Comparison of ENCODE assay signal across 22 mouse cellular contexts in genomic region chr7:126725667-126726066, GRCm38 (mm10). TPM values are rescaled to one million over a fixed set of nuclear protein-coding genes. Genes with fewer than 3 reads are reported as not detected.
DNase-seq lines count a peak whose midpoint lies in the region; ATAC-seq lines count a peak whose summit lies in the region.
"Had no signal": no experiment of that assay in that cellular context is flagged by ENCODE, and none has a peak within 500 bp of the region (broad histone marks: within the 10 kb centered on the region; RNA-seq: fewer than 3 reads in every experiment).

No protein-coding gene starts in this region.

- peak; percentile 14 for DNase-seq in lung, postnatal 36 days
- no peak for DNase-seq in lung, adult 18-20 months
- DNase-seq in spleen, adult 18-20 months = no peak
- DNase-seq: adrenal gland, adult 2 months; adrenal gland, postnatal 25 days; cerebellum, adult 11-12 months; cerebellum, adult 9-11 months; cerebellum, postnatal 36 days; gastrocnemius, adult 2 months; gastrocnemius, postnatal 25 days; heart, adult 11 months; heart, postnatal 36 days had no signal

- no peak overlapping the region for H3K9ac ChIP-seq in midbrain, embryonic 13.5 days (replicated peaks)
- H3K9ac ChIP-seq: heart, embryonic 13.5 days; hindbrain, embryonic 15.5 days had no signal

- no peak overlapping the region for H3K4me2 ChIP-seq in midbrain, embryonic 13.5 days (replicated peaks)
- H3K4me2 ChIP-seq: heart, embryonic 13.5 days; hindbrain, embryonic 15.5 days had no signal

- H3K9me3 ChIP-seq in midbrain, embryonic 13.5 days = no peaks in the 10 kb centered on the region
- H3K9me3 ChIP-seq: hindbrain, embryonic 15.5 days had no signal

- 26% methylated on average over 5 of the region's 5 CpGs for WGBS in macrophage (ENCODE audit: missing documents)
- 81% methylated on average over 5 of the region's 5 CpGs for WGBS in midbrain, embryonic 13.5 days

- H3K27ac ChIP-seq in macrophage = peak overlapping the region; percentile 41
- no peak overlapping the region for H3K27ac ChIP-seq in midbrain, embryonic 13.5 days
- H3K27ac ChIP-seq: embryonic facial prominence, embryonic 10.5 days; gastrocnemius, adult 2 months; heart, embryonic 13.5 days; hindbrain, embryonic 15.5 days had no signal

- no peaks in the 10 kb centered on the region for H3K4me1 ChIP-seq in midbrain, embryonic 13.5 days (replicated peaks)
- H3K4me1 ChIP-seq: embryonic facial prominence, embryonic 10.5 days; heart, embryonic 13.5 days; hindbrain, embryonic 15.5 days had no signal

- H3K4me3 ChIP-seq in macrophage (ENCODE audit: inconsistent target) = no peak overlapping the region; the same call in 1 of the 2 replicates
- no peak overlapping the region for H3K4me3 ChIP-seq in midbrain, embryonic 13.5 days (replicated peaks)
- H3K4me3 ChIP-seq: embryonic facial prominence, embryonic 10.5 days; gastrocnemius, adult 2 months; heart, embryonic 13.5 days; hindbrain, embryonic 15.5 days had no signal

- ATAC-seq in monocyte, adult 5-6 weeks (replicated peaks; ENCODE audit: insufficient number of reproducible peaks, low FRiP score, low TSS enrichment, poor library complexity, severe bottlenecking) = peak; percentile 89
- ATAC-seq in midbrain, embryonic 13.5 days = no peak
- no peak for ATAC-seq in activated CD4-positive, CD25-positive, alpha-beta regulatory T cell, adult 4 months
- ATAC-seq: forebrain, embryonic 14.5 days; Patski had no signal

- H3K27me3 ChIP-seq in midbrain, embryonic 13.5 days = no peaks in the 10 kb centered on the region
- H3K27me3 ChIP-seq: CH12.LX; heart, embryonic 13.5 days; hindbrain, embryonic 15.5 days; Patski had no signal

- H3K79me2 ChIP-seq in macrophage (ENCODE audit: inconsistent target) = no peaks in the 10 kb centered on the region

- no peaks in the 10 kb centered on the region for H3K36me3 ChIP-seq in macrophage (ENCODE audit: inconsistent target)
- H3K36me3 ChIP-seq in midbrain, embryonic 13.5 days = no peaks in the 10 kb centered on the region
- H3K36me3 ChIP-seq: embryonic facial prominence, embryonic 10.5 days; heart, embryonic 13.5 days; hindbrain, embryonic 15.5 days had no signal

RNA-seq across cellular contexts. Expression of gene Coro1a, which starts 18.1 kb away (rescaled TPM):
- total RNA-seq in macrophage (2018; cell fraction: chromatin; rRNA removed) = 100 to 1,000 TPM in 24 of 26 experiments, 10 to 100 TPM in 2; 41.0 to 569 (median 277) TPM
- 100 to 1,000 TPM; 120 to 264 (median 176) TPM for total RNA-seq in macrophage (2018; cell fraction: cytosol; rRNA removed)
- total RNA-seq in macrophage (2018; cell fraction: nucleus; rRNA removed) = 100 to 1,000 TPM; 109 to 332 (median 183) TPM
- polyA plus RNA-seq in macrophage (2018) = 69.4 to 223 TPM (median 209 TPM) in 3 replicates
- 1,450 to 2,051 TPM (median 1,984 TPM) in 3 replicates for total RNA-seq in monocyte, adult 5-6 weeks (2017)
- 96.3 and 101 TPM in 2 replicates for polyA plus RNA-seq in midbrain, embryonic 13.5 days (2015; fragmentation: Nextera tagmentation; extraction: Ambion mirVana)
- 1,000 to 10,000 TPM; 2,153 to 2,681 TPM for polyA plus RNA-seq in activated CD4-positive, CD25-positive, alpha-beta regulatory T cell, adult 4 months (2017; shearing (Covaris generic))

RNA-seq across cellular contexts. Expression of gene Slx1b, which starts 30.1 kb away (rescaled TPM):
- 10 to 100 TPM in 13 of 26 experiments, 1 to 10 TPM in 13; 3.3 to 23.9 (median 9.0) TPM for total RNA-seq in macrophage (2018; cell fraction: chromatin; rRNA removed)
- total RNA-seq in macrophage (2018; cell fraction: cytosol; rRNA removed) = 1 to 10 TPM; 1.8 to 7.4 (median 5.6) TPM
- 10 to 100 TPM in 12 of 26 experiments, 1 to 10 TPM in 14; 2.4 to 24.5 (median 9.1) TPM for total RNA-seq in macrophage (2018; cell fraction: nucleus; rRNA removed)
- 4.2 to 7.9 TPM (median 4.8 TPM) in 3 replicates for polyA plus RNA-seq in macrophage (2018)
- total RNA-seq in monocyte, adult 5-6 weeks (2017) = 3.0 to 6.2 TPM (median 6.1 TPM) in 3 replicates
- polyA plus RNA-seq in midbrain, embryonic 13.5 days (2015; fragmentation: Nextera tagmentation; extraction: Ambion mirVana) = 21.0 and 21.1 TPM in 2 replicates
- 10 to 100 TPM in 1 of 2 experiments, 1 to 10 TPM in 1; 9.7 to 10.0 TPM for polyA plus RNA-seq in activated CD4-positive, CD25-positive, alpha-beta regulatory T cell, adult 4 months (2017; shearing (Covaris generic))

RNA-seq across cellular contexts. Expression of gene Bola2, which starts 30.5 kb away (rescaled TPM):
- 10 to 100 TPM in 20 of 26 experiments, 1 to 10 TPM in 6; 2.6 to 57.7 (median 19.4) TPM for total RNA-seq in macrophage (2018; cell fraction: chromatin; rRNA removed)
- 100 to 1,000 TPM in 2 of 26 experiments, 10 to 100 TPM in 24; 47.6 to 105 (median 80.6) TPM for total RNA-seq in macrophage (2018; cell fraction: cytosol; rRNA removed)
- total RNA-seq in macrophage (2018; cell fraction: nucleus; rRNA removed) = 10 to 100 TPM in 23 of 26 experiments, 1 to 10 TPM in 3; 7.4 to 71.2 (median 33.6) TPM
- polyA plus RNA-seq in macrophage (2018) = 39.1 to 134 TPM (median 42.4 TPM) in 3 replicates
- 68.4 to 80.5 TPM (median 78.3 TPM) in 3 replicates for total RNA-seq in monocyte, adult 5-6 weeks (2017)
- 141 and 158 TPM in 2 replicates for polyA plus RNA-seq in midbrain, embryonic 13.5 days (2015; fragmentation: Nextera tagmentation; extraction: Ambion mirVana)
- polyA plus RNA-seq in activated CD4-positive, CD25-positive, alpha-beta regulatory T cell, adult 4 months (2017; shearing (Covaris generic)) = 100 to 1,000 TPM in 1 of 2 experiments, 10 to 100 TPM in 1; 90.0 to 201 TPM

RNA-seq across cellular contexts. Expression of gene Mapk3, which starts 33.7 kb away (rescaled TPM):
- 10 to 100 TPM; 14.2 to 69.2 (median 35.5) TPM for total RNA-seq in macrophage (2018; cell fraction: chromatin; rRNA removed)
- 100 to 1,000 TPM; 111 to 204 (median 139) TPM for total RNA-seq in macrophage (2018; cell fraction: cytosol; rRNA removed)
- total RNA-seq in macrophage (2018; cell fraction: nucleus; rRNA removed) = 100 to 1,000 TPM in 3 of 26 experiments, 10 to 100 TPM in 23; 34.8 to 107 (median 61.2) TPM
- polyA plus RNA-seq in macrophage (2018) = 129 to 232 TPM (median 188 TPM) in 3 replicates
- total RNA-seq in monocyte, adult 5-6 weeks (2017) = 40.9 to 55.3 TPM (median 48.6 TPM) in 3 replicates
- polyA plus RNA-seq in midbrain, embryonic 13.5 days (2015; fragmentation: Nextera tagmentation; extraction: Ambion mirVana) = 78.8 and 80.7 TPM in 2 replicates
- polyA plus RNA-seq in activated CD4-positive, CD25-positive, alpha-beta regulatory T cell, adult 4 months (2017; shearing (Covaris generic)) = 10 to 100 TPM; 12.7 to 22.3 TPM

RNA-seq across cellular contexts. Expression of gene Gdpd3, which starts 40.5 kb away (rescaled TPM):
- total RNA-seq in macrophage (2018; cell fraction: chromatin; rRNA removed) = 10 to 100 TPM in 18 of 26 experiments, 1 to 10 TPM in 8; 5.4 to 34.4 (median 12.1) TPM
- total RNA-seq in macrophage (2018; cell fraction: cytosol; rRNA removed) = 1 to 10 TPM in 25 of 26 experiments, under 1 TPM in 1; 0.89 to 4.3 (median 2.2) TPM
- total RNA-seq in macrophage (2018; cell fraction: nucleus; rRNA removed) = 10 to 100 TPM in 9 of 26 experiments, 1 to 10 TPM in 17; 2.0 to 29.7 (median 7.8) TPM
- polyA plus RNA-seq in macrophage (2018) = 1.9 to 3.3 TPM (median 2.6 TPM) in 3 replicates
- total RNA-seq in monocyte, adult 5-6 weeks (2017) = 18.3 to 26.4 TPM (median 23.7 TPM) in 3 replicates
- polyA plus RNA-seq in midbrain, embryonic 13.5 days (2015; fragmentation: Nextera tagmentation; extraction: Ambion mirVana) = 2.5 and 2.9 TPM in 2 replicates
- 100 to 1,000 TPM; 144 to 253 TPM for polyA plus RNA-seq in activated CD4-positive, CD25-positive, alpha-beta regulatory T cell, adult 4 months (2017; shearing (Covaris generic))
